Mouse (Mus musculus) frontal cortex, postnatal 14 days (tissue): ENCODE results near the gene Zfp687.

Experiments
- DNase-seq, 2 experiments: peaks; one replicate each; pipeline ENCODE4 v3.0.0; 2022; ENCODE audit warnings: low spot score in 2 of 2

Zfp687 gene

GRCm38 (mm10) chr3:94960322-94960721, 54.9 kb downstream of the Zfp687 start:
- no peak for DNase-seq

- DNase-seq, result no peak
Measured at GRCm38 (mm10) chr3:94959871-94960270, 55.4 kb downstream of the Zfp687 start.

GRCm38 (mm10) chr3:94958295-94958694, 57.0 kb downstream of the Zfp687 start:
- no peak for DNase-seq
